Mouse (Mus musculus) hindbrain, embryonic 15.5 days (tissue): ENCODE results near the gene Nutf2. TPM values are rescaled to one million over a fixed set of nuclear protein-coding genes. Genes with fewer than 3 reads are reported as not detected.
A peak's percentile ranks its signal among the peaks of the same experiment; 100 is the strongest.

Experiments
- ATAC-seq: fragments of 200-750 bp; cut with Nextera tagmentation; 2 replicates; pipeline ENCODE4 v1.8.0; 2017; ENCODE audit warnings: low read depth, moderate number of reproducible peaks, moderate TSS enrichment; ENCODE audit not compliant: low FRiP score
- H3K27ac ChIP-seq: fragments of 300-500 bp; sonication (generic); replicated peaks from 2 replicates; pipeline ENCODE4 v1.5.1; 2015; ENCODE audit warnings: mild to moderate bottlenecking, inconsistent platforms
- H3K27me3 ChIP-seq: fragments of 300-500 bp; sonication (generic); 2 replicates; pipeline ENCODE4 v1.6.1; 2015; ENCODE audit warnings: control low read depth, inconsistent platforms
- H3K36me3 ChIP-seq: fragments of 300-500 bp; sonication (generic); 2 replicates; pipeline ENCODE4 v1.6.1; 2015; ENCODE audit warnings: control low read depth, inconsistent platforms
- H3K4me1 ChIP-seq: fragments of 300-500 bp; sonication (generic); replicated peaks from 2 replicates; pipeline ENCODE4 v1.6.1; 2015; ENCODE audit warnings: control low read depth, inconsistent platforms
- H3K4me2 ChIP-seq: fragments of 300-500 bp; sonication (generic); 2 replicates; pipeline ENCODE4 v1.6.1; 2015; ENCODE audit warnings: moderate library complexity, mild to moderate bottlenecking, inconsistent platforms
- H3K4me3 ChIP-seq: fragments of 300-500 bp; sonication (generic); 2 replicates; pipeline ENCODE4 v1.5.1; 2015; ENCODE audit warnings: mild to moderate bottlenecking, inconsistent platforms
- H3K9ac ChIP-seq: fragments of 300-500 bp; sonication (generic); 2 replicates; pipeline ENCODE4 v1.6.1; 2015; ENCODE audit warnings: inconsistent platforms
- H3K9me3 ChIP-seq: fragments of 300-500 bp; sonication (generic); 2 replicates; pipeline ENCODE4 v1.6.1; 2016; ENCODE audit warnings: control low read depth, inconsistent platforms
- WGBS: fragments of 180-500 bp; shearing (Covaris S2); methylation state at CpG from one replicate; pipeline ENCODE4 v1.1.7; 2015; 5-methylcytosine and 5-hydroxymethylcytosine counted together
- polyA plus RNA-seq: library from polyadenylated mRNA; unstranded; fragments of >200 nt; fragmentation: Nextera tagmentation; extraction: Ambion mirVana; gene quantifications from 2 replicates; pipeline ENCODE4 v1.2.1, GENCODE M21; 2015

The Nutf2 gene
- polyA plus RNA-seq, 1 experiment from 2014 or later: 157 TPM

DNA sequence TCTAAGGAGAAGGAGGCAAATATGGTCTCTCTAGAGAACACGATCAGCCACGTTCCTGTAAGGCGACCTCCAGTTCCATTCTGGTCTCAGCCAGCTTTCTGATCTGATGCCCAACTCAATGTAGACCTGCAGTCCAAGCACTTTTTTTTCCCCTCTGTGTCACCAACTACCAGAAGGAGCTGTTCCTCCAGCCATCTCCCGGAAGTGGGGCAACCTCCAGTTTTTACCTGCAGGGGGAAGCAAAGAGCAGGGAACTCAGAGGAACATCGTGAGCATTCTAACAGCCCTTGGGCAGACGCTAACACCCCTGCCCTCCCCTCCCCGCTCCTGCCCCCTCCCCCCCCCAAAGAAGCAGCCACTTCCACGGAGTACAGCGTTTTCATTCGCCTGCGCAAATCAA, 25.1 kb upstream of the Nutf2 start:
- WGBS: 29% methylated on average over 11 of the region's 11 CpGs
- H3K4me1 ChIP-seq: no peaks in the 10 kb centered on the region
- no peak overlapping the region for H3K4me2 ChIP-seq
- H3K27me3 ChIP-seq: no peaks in the 10 kb centered on the region
- H3K9ac ChIP-seq: no peak overlapping the region
- no peaks in the 10 kb centered on the region for H3K9me3 ChIP-seq
- no peak for ATAC-seq
- no peaks in the 10 kb centered on the region for H3K36me3 ChIP-seq
- H3K27ac ChIP-seq: no peak overlapping the region
- H3K4me3 ChIP-seq: no peak overlapping the region

DNA sequence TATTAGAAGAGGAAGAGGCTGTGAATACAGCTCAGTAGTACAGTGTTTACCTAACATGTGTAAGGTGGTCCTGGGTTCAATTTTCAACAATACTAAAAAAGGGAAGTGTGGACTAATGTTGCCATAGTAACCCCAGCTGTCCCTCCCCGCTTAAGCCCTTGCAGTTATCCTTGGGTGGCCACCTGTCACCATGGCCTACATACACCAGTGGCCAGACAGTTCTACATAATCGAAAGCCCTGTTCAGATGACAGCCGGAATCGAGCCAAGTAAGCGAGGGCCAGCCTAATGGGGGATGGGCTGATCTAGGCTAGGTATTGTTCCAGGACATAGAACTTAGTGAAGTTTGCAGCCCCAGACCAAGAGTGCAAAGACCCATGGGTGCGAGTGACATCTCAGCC, 23.4 kb upstream of the Nutf2 start:
- Histone ChIP-seq H3K9ac (no peak overlapping the region), H3K27ac (no peak overlapping the region), H3K27me3 (no peaks in the 10 kb centered on the region), H3K4me2 (no peak overlapping the region), H3K4me1 (no peaks in the 10 kb centered on the region), H3K36me3 (no peaks in the 10 kb centered on the region), H3K9me3 (no peaks in the 10 kb centered on the region), H3K4me3 (no peak overlapping the region)
- no peak for ATAC-seq
- WGBS: 81% methylated on average over 6 of the region's 6 CpGs

DNA sequence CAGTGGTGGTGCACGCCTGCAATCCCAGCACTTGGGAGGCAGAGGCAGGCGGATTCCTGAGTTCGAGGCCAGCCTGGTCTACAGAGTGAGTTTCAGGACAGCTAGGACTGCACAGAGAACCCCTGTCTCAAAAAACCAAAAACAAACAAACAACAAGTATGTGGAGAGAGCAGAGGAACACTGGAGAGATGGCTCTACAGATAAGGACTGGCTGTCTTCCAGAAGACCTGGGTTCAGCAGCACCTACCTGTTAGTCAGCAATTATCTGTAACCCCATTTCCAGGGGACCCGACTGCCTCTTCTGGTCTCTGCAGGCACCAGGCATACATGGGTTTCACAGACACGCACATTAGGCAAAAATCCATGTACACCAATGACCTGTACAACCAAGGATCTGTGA, 21.2 kb upstream of the Nutf2 start:
- Histone ChIP-seq H3K27ac (no peak overlapping the region), H3K36me3 (peaks cover 8% of the 10 kb centered on the region), H3K27me3 (no peaks in the 10 kb centered on the region), H3K4me1 (no peaks in the 10 kb centered on the region), H3K4me2 (no peak overlapping the region), H3K9ac (no peak overlapping the region), H3K9me3 (no peaks in the 10 kb centered on the region), H3K4me3 (no peak overlapping the region)
- no peak for ATAC-seq
- WGBS: 89% methylated on average over 5 of the region's 5 CpGs

DNA sequence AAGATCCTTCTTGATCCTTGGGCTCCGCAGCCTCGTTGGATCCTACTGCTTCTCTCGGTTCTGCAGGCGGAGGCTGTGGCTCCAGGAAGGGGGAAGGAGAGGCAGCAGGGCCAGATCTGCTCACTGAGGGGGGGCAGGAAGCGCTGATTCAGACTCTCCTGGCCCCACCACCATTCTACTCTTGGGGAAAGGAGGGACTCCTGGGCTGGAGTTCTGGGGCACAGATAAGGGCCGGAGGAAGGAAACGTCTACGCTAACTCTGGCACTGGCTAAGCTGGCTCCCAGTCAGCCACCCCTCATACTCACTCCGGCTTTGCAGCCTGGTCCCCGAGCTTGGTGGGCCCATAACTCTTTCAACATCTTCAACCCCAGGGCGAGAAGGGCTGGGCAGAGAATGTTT, 13.7 kb upstream of the Nutf2 start:
- H3K9me3 ChIP-seq: no peaks in the 10 kb centered on the region
- H3K27ac ChIP-seq: no peak overlapping the region
- H3K4me1 ChIP-seq: peaks cover 7% of the 10 kb centered on the region
- no peak for ATAC-seq
- peaks cover 54% of the 10 kb centered on the region for H3K36me3 ChIP-seq
- H3K4me2 ChIP-seq: no peak overlapping the region
- no peak overlapping the region for H3K4me3 ChIP-seq
- H3K27me3 ChIP-seq: no peaks in the 10 kb centered on the region
- H3K9ac ChIP-seq: no peak overlapping the region
- WGBS: 92% methylated on average over 11 of the region's 11 CpGs

DNA sequence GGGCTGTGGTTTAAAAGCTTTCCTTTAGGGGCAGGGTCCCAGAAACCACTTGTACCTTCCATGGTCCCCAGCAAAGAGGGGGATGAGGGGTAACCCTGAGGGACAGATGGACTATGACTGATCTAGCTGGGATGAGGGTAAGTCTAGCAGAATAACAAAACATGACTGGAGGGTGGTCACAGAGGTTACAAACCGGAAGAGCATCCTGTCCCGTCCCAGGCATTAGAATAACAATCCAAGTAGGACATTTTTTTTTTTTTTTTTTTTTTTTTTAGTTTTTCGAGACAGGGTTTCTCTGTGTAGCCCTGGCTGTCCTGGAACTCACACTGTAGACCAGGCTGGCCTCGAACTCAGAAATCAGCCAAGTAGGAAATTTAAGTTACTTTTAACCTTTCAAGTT, 10.4 kb upstream of the Nutf2 start:
- no peak for ATAC-seq
- Histone ChIP-seq H3K9ac (no peak overlapping the region), H3K36me3 (peaks cover 38% of the 10 kb centered on the region), H3K4me2 (0 out of 2 replicates have a peak overlapping the region, but pooled peaks have one; percentile 41), H3K4me3 (no peak overlapping the region), H3K9me3 (no peaks in the 10 kb centered on the region), H3K27ac (no peak overlapping the region), H3K4me1 (peaks cover 17% of the 10 kb centered on the region), H3K27me3 (no peaks in the 10 kb centered on the region)
- WGBS: 86% methylated on average over 4 of the region's 4 CpGs

DNA sequence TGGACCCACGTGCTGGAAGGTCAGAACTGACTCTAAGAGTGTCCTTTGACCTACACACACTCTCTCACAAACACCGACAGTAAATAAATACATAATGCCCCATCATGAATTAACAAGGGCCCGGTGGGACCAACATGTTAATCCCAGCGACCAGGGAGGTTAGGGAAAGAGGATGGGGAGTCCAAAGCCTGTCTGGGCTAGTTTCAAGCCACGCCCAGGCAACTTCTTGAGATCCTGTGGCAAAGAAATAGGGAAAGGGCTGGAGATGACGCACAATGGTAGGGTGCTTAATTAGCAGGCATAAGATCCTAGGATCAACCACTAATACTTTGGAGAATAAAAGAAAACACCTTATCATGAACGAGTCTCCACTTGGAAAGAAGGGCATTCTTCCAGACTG, 9.8 kb upstream of the Nutf2 start:
- Histone ChIP-seq H3K27ac (no peak overlapping the region), H3K4me3 (0 out of 2 replicates have a peak overlapping the region, but pooled peaks have one; percentile 0), H3K9me3 (no peaks in the 10 kb centered on the region), H3K9ac (no peak overlapping the region), H3K4me2 (peak overlapping the region; percentile 41), H3K36me3 (peaks cover 35% of the 10 kb centered on the region), H3K4me1 (peaks cover 20% of the 10 kb centered on the region), H3K27me3 (no peaks in the 10 kb centered on the region)
- WGBS: 83% methylated on average over 7 of the region's 7 CpGs
- no peak for ATAC-seq

DNA sequence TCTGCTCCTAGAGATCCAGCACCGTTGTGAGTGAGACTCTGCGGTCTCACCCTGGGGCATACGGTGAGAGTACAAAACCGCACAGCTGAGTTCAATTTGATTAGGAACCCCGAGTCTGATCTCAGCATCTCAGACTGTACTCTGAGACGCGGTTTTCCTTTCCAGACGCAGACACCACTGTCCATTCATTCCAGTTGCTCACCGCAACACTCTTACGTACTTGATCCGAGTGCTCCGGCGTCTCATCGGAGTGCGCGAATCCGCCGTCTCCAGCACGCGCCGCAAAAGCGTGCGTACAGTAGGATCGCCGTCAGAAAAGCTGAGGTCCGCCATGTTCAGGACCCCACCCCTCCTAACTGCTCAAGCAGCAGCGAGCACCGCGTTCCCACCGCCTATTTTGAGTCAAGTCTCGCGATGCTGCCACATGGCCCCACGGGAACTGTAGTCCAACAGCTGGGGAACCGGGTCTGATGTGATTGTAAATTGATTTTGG, 8.7 kb upstream of the Nutf2 start:
- WGBS: under 1% methylated on average over 34 of the region's 34 CpGs
- peak; percentile 86 for ATAC-seq
- Histone ChIP-seq H3K9ac (peak overlapping the region; percentile 63), H3K9me3 (no peaks in the 10 kb centered on the region), H3K36me3 (peaks cover 24% of the 10 kb centered on the region), H3K4me1 (peaks cover 31% of the 10 kb centered on the region), H3K27me3 (no peaks in the 10 kb centered on the region), H3K27ac (peak overlapping the region; percentile 84), H3K4me3 (peak overlapping the region; percentile 80), H3K4me2 (peak overlapping the region; percentile 74)

DNA sequence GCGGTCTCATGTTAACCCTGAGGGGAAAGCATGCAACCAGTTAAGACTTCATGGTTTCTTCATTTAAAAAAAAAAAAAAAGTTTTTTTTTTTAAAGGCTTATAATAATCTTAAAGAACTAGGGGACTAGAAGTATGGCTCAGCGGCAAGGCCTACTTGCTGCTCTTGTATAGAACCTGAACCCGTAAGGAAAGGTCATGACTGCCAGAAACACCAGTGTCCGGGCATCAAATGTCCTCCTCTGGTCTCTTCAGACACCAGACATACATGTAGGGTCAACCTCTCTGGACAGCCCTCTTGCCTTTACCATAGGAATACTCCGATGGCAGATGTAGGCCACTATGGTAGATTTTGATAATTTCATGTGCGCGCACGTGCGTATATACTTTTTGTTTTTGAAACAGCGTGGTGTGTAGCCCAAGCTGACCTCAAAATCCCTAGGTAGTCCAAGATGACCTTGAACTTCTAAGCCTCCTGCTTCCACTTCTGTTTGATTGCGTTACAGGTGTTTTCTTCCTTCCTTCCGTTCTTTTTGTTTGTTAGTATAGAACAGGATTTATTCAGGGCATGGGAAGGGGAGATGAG, 8.1 kb upstream of the Nutf2 start:
- no peaks in the 10 kb centered on the region for H3K27me3 ChIP-seq
- H3K9ac ChIP-seq: no peak overlapping the region
- no peak for ATAC-seq
- H3K4me2 ChIP-seq: peak overlapping the region; percentile 74
- H3K27ac ChIP-seq: peak overlapping the region; percentile 84
- H3K4me1 ChIP-seq: peaks cover 36% of the 10 kb centered on the region
- WGBS: 82% methylated on average over 12 of the region's 12 CpGs
- H3K36me3 ChIP-seq: peaks cover 19% of the 10 kb centered on the region
- H3K4me3 ChIP-seq: peak overlapping the region; percentile 80
- H3K9me3 ChIP-seq: no peaks in the 10 kb centered on the region

DNA sequence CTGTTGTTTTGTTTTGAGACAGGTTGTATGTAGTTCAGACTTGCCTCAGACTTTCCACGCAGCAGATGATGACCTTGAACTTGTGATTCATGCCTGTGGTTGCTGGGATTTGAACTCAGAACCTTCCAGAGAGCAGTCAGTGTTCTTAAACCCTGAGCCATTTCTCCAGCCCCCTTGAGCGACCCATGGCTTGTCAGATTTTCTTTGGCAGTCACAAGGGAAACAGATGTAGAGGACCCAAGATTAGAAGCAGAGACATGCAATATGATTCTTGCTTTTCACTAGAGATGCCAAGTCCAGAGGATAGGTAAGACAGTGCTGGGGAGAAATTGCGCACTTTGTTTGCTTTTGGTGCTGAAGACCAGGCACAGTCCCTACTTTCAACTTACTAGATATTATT, 7.2 kb upstream of the Nutf2 start, which contains the start of gene Cenpt:
Cenpt (minus strand) TSS at position 101 of the 400 bp plus-strand sequence.
- ATAC-seq: no peak
- H3K36me3 ChIP-seq: peaks cover 11% of the 10 kb centered on the region
- WGBS: 95% methylated on average over 3 of the region's 3 CpGs
- H3K27ac ChIP-seq: peak within 1 kb of the TSS; percentile 84
- H3K4me2 ChIP-seq: peak within 1 kb of the TSS; percentile 74; the same call in 1 of the 2 replicates
- H3K9ac ChIP-seq: no peak within 1 kb of the TSS
- H3K27me3 ChIP-seq: no peaks in the 10 kb centered on the region
- peaks cover 46% of the 10 kb centered on the region for H3K4me1 ChIP-seq
- no peaks in the 10 kb centered on the region for H3K9me3 ChIP-seq
- peak within 1 kb of the TSS; percentile 80 for H3K4me3 ChIP-seq

DNA sequence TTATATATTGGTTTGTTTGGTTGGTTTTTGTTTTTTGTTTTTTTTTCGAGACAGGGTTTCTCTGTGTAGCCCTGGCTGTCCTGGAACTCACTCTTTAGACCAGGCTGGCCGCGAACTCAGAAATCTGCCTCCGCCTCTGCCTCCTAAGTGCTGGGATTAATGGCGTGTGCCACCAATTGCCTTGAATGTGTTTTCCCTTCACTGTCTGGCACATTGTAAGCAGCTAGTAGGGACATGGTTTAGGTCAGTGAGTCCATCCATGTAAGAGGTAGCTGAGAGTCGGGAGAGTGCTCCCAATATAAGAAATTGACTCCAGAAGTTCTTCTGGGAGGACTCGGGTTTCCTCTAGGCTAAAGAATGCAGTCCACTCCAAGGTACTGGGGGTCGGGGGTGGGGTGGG, 6.1 kb upstream of the Nutf2 start:
- peak overlapping the region; percentile 57 for H3K4me3 ChIP-seq
- WGBS: 28% methylated on average over 8 of the region's 8 CpGs
- H3K4me2 ChIP-seq: peak overlapping the region; percentile 98
- H3K36me3 ChIP-seq: peaks cover under 1% of the 10 kb centered on the region; the same call in 1 of the 2 replicates
- H3K27me3 ChIP-seq: no peaks in the 10 kb centered on the region
- ATAC-seq: peak; percentile 12
- H3K27ac ChIP-seq: peak overlapping the region; percentile 89
- 0 out of 2 replicates have a peak overlapping the region, but pooled peaks have one; percentile 68 for H3K9ac ChIP-seq
- no peaks in the 10 kb centered on the region for H3K9me3 ChIP-seq
- peaks cover 56% of the 10 kb centered on the region for H3K4me1 ChIP-seq

DNA sequence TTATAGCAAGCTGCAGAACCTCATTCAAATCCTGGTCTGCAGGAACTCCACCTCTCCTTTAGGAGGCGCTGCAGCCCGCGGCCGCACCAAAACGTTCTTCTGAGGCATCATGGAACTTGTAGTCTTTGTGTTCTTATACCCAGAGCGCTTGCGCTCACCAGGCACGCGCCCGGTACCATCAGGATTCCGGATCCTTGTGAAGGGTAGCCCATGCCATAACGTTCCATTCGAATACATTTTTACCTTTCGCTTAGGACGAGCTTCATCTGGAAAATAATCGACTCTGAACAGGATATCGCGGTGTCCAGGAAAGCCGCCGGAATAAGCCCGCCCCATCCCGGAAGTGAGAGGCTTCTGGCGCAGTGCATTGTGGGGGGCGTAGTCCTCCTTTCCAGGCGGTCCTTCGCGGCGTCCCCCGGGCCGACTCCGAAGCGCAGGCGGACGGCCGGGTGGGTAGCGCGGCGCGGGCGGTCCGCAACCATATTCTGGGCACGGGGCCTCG, 5.6 kb upstream of the Nutf2 start, which contains the start of gene Thap11:
Thap11 (plus strand) TSS at position 418 of the 502 bp plus-strand sequence.
- peak within 1 kb of the TSS; percentile 89 for H3K27ac ChIP-seq
- peak within 1 kb of the TSS; percentile 57 for H3K4me3 ChIP-seq
- H3K36me3 ChIP-seq: no peaks in the 10 kb centered on the region
- H3K4me2 ChIP-seq: peak within 1 kb of the TSS; percentile 98
- WGBS: 0% methylated on average over 43 of the region's 43 CpGs
- peak within 1 kb of the TSS; percentile 68 for H3K9ac ChIP-seq
- no peaks in the 10 kb centered on the region for H3K9me3 ChIP-seq
- peak; percentile 90 for ATAC-seq
- no peaks in the 10 kb centered on the region for H3K27me3 ChIP-seq
- peaks cover 60% of the 10 kb centered on the region for H3K4me1 ChIP-seq

DNA sequence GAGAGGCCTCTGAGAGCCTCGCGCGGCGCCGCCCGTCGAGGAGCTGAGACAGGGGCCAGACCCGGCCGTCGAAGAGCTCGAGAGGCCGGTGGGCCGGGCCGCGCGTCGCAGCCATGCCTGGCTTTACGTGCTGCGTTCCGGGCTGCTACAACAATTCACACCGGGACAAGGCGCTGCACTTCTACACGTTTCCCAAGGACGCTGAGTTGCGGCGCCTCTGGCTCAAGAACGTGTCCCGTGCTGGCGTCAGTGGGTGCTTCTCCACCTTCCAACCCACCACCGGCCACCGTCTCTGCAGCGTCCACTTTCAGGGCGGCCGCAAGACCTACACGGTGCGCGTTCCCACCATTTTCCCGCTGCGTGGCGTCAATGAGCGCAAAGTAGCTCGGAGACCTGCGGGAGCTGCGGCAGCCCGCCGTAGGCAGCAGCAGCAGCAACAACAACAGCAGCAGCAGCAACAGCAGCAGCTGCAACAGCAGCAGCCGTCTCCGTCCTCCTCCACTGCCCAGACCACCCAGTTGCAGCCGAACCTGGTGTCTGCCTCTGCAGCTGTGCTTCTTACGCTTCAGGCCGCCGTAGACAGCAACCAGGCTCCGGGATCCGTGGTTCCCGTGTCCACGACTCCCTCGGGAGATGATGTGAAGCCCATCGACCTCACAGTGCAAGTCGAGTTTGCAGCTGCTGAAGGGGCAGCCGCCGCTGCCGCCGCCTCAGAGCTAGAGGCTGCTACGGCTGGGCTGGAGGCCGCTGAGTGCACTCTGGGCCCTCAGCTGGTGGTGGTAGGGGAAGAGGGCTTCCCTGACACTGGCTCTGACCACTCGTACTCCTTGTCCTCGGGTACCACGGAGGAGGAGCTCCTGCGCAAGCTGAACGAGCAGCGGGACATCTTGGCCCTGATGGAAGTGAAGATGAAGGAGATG, 4.9 kb upstream of the Nutf2 start:
- ATAC-seq: peak; percentile 16
- H3K36me3 ChIP-seq: no peaks in the 10 kb centered on the region
- H3K27ac ChIP-seq: peak overlapping the region; percentile 89
- peak overlapping the region; percentile 57 for H3K4me3 ChIP-seq
- H3K4me1 ChIP-seq: peaks cover 60% of the 10 kb centered on the region
- H3K4me2 ChIP-seq: peak overlapping the region; percentile 98
- H3K9me3 ChIP-seq: no peaks in the 10 kb centered on the region
- under 1% methylated on average over 71 of the region's 71 CpGs for WGBS
- peak overlapping the region; percentile 68 for H3K9ac ChIP-seq
- H3K27me3 ChIP-seq: no peaks in the 10 kb centered on the region
